Mouse (Mus musculus): ENCODE data around the gene Srebf1. TPM values are rescaled to one million over a fixed set of nuclear protein-coding genes. Genes with fewer than 3 reads are reported as not detected.
A peak's percentile ranks its signal among the peaks of the same experiment; 100 is the strongest.

Srebf1 gene
- polyA plus RNA-seq, 1 experiment: 37.3 TPM

GRCm38 (mm10) chr11:60198651-60199050 is 23.7 kb downstream of the Srebf1 start:
- WGBS: 90% methylated on average over 12 of the region's 12 CpGs
- peaks cover 1% of the 10 kb centered on the region; the same call in 1 of the 2 replicates for H3K4me1 ChIP-seq (ENCODE audit: control insufficient read depth, insufficient read depth, low read length)
- H3K27ac ChIP-seq (ENCODE audit: control insufficient read depth, insufficient read depth, low read depth, low read length, poor library complexity): no peak overlapping the region
- H3K4me3 ChIP-seq (replicated peaks; ENCODE audit: control insufficient read depth, low read depth, low read length): no peak overlapping the region
- TF ChIP-seq POLR2A (IDR thresholded peaks at IDR 0.05; ENCODE audit: borderline replicate concordance, control insufficient read depth, low read depth, low read length): no peak

- no peak for TF ChIP-seq POLR2A (IDR thresholded peaks at IDR 0.05; ENCODE audit: borderline replicate concordance, control insufficient read depth, low read depth, low read length)
- TF ChIP-seq CTCF (IDR thresholded peaks at IDR 0.05; ENCODE audit: control insufficient read depth, insufficient read depth, low read length): no peak
- Histone ChIP-seq H3K4me1 (ENCODE audit: control insufficient read depth, insufficient read depth, low read length) (peaks cover 2% of the 10 kb centered on the region; the same call in 1 of the 2 replicates), H3K4me3 (replicated peaks; ENCODE audit: control insufficient read depth, low read depth, low read length) (no peak overlapping the region), H3K27ac (ENCODE audit: control insufficient read depth, insufficient read depth, low read depth, low read length, poor library complexity) (no peak overlapping the region)
- 88% methylated on average over 24 of the region's 24 CpGs for WGBS
These were observed 24.3 kb downstream of the Srebf1 start for GRCm38 (mm10) chr11:60197998-60198619.

- no peak for TF ChIP-seq POLR2A (IDR thresholded peaks at IDR 0.05; ENCODE audit: borderline replicate concordance, control insufficient read depth, low read depth, low read length)
- no peak for TF ChIP-seq CTCF (IDR thresholded peaks at IDR 0.05; ENCODE audit: control insufficient read depth, insufficient read depth, low read length)
- 77% methylated on average over 5 of the region's 5 CpGs for WGBS
- H3K4me1 ChIP-seq (ENCODE audit: control insufficient read depth, insufficient read depth, low read length): peaks cover 4% of the 10 kb centered on the region
- no peak overlapping the region for H3K27ac ChIP-seq (ENCODE audit: control insufficient read depth, insufficient read depth, low read depth, low read length, poor library complexity)
- no peak overlapping the region for H3K4me3 ChIP-seq (replicated peaks; ENCODE audit: control insufficient read depth, low read depth, low read length)
These were observed 26.0 kb downstream of the Srebf1 start for GRCm38 (mm10) chr11:60196344-60196743.

GRCm38 (mm10) chr11:60195108-60195507 is 27.3 kb downstream of the Srebf1 start:
- TF ChIP-seq CTCF (IDR thresholded peaks at IDR 0.05; ENCODE audit: control insufficient read depth, insufficient read depth, low read length) (peak; percentile 24; the same call in 1 of the 2 replicates), POLR2A (IDR thresholded peaks at IDR 0.05; ENCODE audit: borderline replicate concordance, control insufficient read depth, low read depth, low read length) (no peak)
- Histone ChIP-seq H3K4me1 (ENCODE audit: control insufficient read depth, insufficient read depth, low read length) (peaks cover 2% of the 10 kb centered on the region), H3K27ac (ENCODE audit: control insufficient read depth, insufficient read depth, low read depth, low read length, poor library complexity) (no peak overlapping the region), H3K4me3 (replicated peaks; ENCODE audit: control insufficient read depth, low read depth, low read length) (no peak overlapping the region)

- no peak overlapping the region for H3K4me3 ChIP-seq (replicated peaks; ENCODE audit: control insufficient read depth, low read depth, low read length)
- TF ChIP-seq CTCF (IDR thresholded peaks at IDR 0.05; ENCODE audit: control insufficient read depth, insufficient read depth, low read length) (no peak), POLR2A (IDR thresholded peaks at IDR 0.05; ENCODE audit: borderline replicate concordance, control insufficient read depth, low read depth, low read length) (no peak)
- peaks cover 2% of the 10 kb centered on the region for H3K4me1 ChIP-seq (ENCODE audit: control insufficient read depth, insufficient read depth, low read length)
These were observed 28.8 kb downstream of the Srebf1 start for GRCm38 (mm10) chr11:60193556-60193955.

GRCm38 (mm10) chr11:60192534-60192933 is 29.8 kb downstream of the Srebf1 start:
- 40% methylated on average over 6 of the region's 6 CpGs for WGBS
- H3K4me1 ChIP-seq (ENCODE audit: control insufficient read depth, insufficient read depth, low read length): peaks cover 2% of the 10 kb centered on the region
- no peak overlapping the region; the same call in 1 of the 2 replicates for H3K27ac ChIP-seq (ENCODE audit: control insufficient read depth, insufficient read depth, low read depth, low read length, poor library complexity)
- TF ChIP-seq CTCF (IDR thresholded peaks at IDR 0.05; ENCODE audit: control insufficient read depth, insufficient read depth, low read length) (no peak), POLR2A (IDR thresholded peaks at IDR 0.05; ENCODE audit: borderline replicate concordance, control insufficient read depth, low read depth, low read length) (no peak)
- no peak overlapping the region for H3K4me3 ChIP-seq (replicated peaks; ENCODE audit: control insufficient read depth, low read depth, low read length)

More at GRCm38 (mm10) chr11:60193556-60193955, 28.8 kb downstream of the Srebf1 start:
- H3K27ac ChIP-seq (ENCODE audit: control insufficient read depth, insufficient read depth, low read depth, low read length, poor library complexity): no peak overlapping the region
- WGBS: 91% methylated on average over 4 of the region's 4 CpGs

GRCm38 (mm10) chr11:60190055-60190641 is 32.2 kb downstream of the Srebf1 start:
- Histone ChIP-seq H3K4me3 (replicated peaks; ENCODE audit: control insufficient read depth, low read depth, low read length) (no peak overlapping the region), H3K27ac (ENCODE audit: control insufficient read depth, insufficient read depth, low read depth, low read length, poor library complexity) (no peak overlapping the region; the same call in 1 of the 2 replicates), H3K4me1 (ENCODE audit: control insufficient read depth, insufficient read depth, low read length) (peaks cover 6% of the 10 kb centered on the region)
- WGBS: 88% methylated on average over 17 of the region's 17 CpGs
- TF ChIP-seq CTCF (IDR thresholded peaks at IDR 0.05; ENCODE audit: control insufficient read depth, insufficient read depth, low read length): no peak
- no peak for TF ChIP-seq POLR2A (IDR thresholded peaks at IDR 0.05; ENCODE audit: borderline replicate concordance, control insufficient read depth, low read depth, low read length)

GRCm38 (mm10) chr11:60189501-60190040 is 32.8 kb downstream of the Srebf1 start:
- 86% methylated on average over 21 of the region's 21 CpGs for WGBS
- Histone ChIP-seq H3K27ac (ENCODE audit: control insufficient read depth, insufficient read depth, low read depth, low read length, poor library complexity) (no peak overlapping the region; the same call in 1 of the 2 replicates), H3K4me1 (ENCODE audit: control insufficient read depth, insufficient read depth, low read length) (peaks cover 8% of the 10 kb centered on the region), H3K4me3 (replicated peaks; ENCODE audit: control insufficient read depth, low read depth, low read length) (no peak overlapping the region)
- TF ChIP-seq POLR2A (IDR thresholded peaks at IDR 0.05; ENCODE audit: borderline replicate concordance, control insufficient read depth, low read depth, low read length) (no peak), CTCF (IDR thresholded peaks at IDR 0.05; ENCODE audit: control insufficient read depth, insufficient read depth, low read length) (no peak)

All from bone marrow, adult 2 months (tissue).